Mouse (Mus musculus) erythroblast, adult 5-6 weeks (primary cell): Measurements from ENCODE around the gene Epha8. TPM values are rescaled to one million over a fixed set of nuclear protein-coding genes. Genes with fewer than 3 reads are reported as not detected.

Experiments
- ATAC-seq: replicated peaks from 2 replicates; pipeline ENCODE4 v1.8.0; 2016; ENCODE audit warnings: moderate number of reproducible peaks, mild to moderate bottlenecking, moderate TSS enrichment, inconsistent platforms; ENCODE audit not compliant: poor library complexity, low FRiP score, severe bottlenecking
- total RNA-seq, 2 experiments: library from RNA; stranded (forward) in 1 of 2; stranded (reverse) in 1 of 2; fragments of 150-400 nt in 1 of 2; fragments of 200-764, 138-1000 nt in 1 of 2; gene quantifications; 2 replicates each; pipeline versions ENCODE4 v1.2.3 to v1.2.4; 2015 to 2017; ENCODE audit warnings: low replicate concordance in 2 of 2

Gene Epha8
- total RNA-seq, 2 experiments from 2014 or later, result not detected

DNA sequence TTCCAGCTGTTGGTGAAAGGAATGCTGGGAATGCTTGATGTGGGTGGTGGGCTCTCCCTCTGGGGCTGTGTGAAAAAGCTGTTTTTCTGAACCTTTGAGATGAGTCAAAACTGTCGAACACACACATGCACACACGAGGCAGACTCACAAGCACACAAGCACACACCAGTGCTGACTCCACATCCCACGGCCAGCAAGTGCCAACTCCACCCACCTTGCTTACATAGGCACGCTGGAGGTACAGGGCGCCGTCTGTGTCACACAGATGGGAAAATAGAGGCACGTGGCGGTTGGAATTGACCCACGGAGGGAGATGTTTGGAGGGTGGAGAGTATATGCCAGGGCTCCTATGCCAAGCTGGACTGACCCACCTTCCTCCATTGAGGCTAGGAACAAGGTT lies 44.8 kb downstream of the Epha8 start:
- ATAC-seq, result no peak

DNA sequence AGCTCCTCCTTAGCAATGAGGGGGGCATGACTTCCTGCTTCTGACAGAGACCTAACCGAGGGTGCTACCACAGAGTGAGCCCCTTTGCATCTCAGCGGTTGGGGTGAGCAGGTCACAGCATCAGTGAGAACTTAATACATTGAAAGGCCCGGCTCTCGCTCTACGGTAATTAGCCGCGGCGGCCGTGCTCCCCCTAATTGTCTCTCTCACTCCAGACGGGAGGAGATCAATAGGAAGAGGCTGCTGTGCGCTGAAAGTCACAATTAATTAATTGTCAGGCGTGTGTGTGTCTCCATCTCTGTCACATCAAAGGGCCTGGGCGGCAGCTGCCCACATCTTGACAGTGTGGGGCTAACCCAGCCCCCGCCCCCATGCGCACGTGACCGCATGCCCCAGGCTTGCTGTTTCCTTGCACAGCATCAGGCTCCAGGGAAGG lies 45.4 kb downstream of the Epha8 start:
- ATAC-seq, result no peak

DNA sequence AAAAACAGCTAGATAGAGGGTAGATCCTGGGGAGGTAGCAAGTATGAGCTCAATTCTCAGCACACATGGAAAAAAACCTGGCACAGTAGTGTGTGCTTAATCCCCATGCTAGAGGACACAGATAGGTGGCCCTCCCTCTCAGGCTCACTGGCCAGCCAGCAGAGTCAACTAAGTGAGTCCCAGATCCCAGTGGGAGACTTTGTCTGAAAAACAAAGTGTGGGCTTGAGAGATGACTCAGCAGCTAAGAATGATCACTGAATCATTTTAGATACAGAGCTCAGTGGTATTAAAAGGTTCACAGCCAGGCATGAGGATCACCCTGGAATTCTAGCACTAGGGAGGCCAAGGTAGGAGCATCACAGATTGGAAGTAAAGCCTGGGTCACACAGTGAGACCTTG lies 48.8 kb downstream of the Epha8 start:
- ATAC-seq, result no peak

DNA sequence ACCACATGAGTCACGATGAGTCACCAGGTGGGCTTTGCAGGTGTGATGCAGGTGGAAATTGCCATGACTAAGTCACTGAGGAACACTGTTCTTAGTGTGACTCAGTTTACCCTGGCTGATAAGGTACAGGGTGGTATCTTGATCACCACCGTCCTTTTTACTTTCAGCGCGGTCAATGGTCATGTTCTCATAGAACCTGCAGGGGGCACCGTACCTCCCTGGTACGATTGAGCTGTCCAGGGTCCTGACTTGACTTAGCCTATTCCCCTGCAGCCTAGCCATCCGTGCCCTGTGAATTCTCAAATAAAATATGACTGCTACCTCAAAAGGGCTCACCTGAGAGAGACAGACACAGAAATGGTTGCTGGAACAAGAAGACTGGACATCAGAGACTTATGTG lies 49.6 kb downstream of the Epha8 start:
- ATAC-seq, result no peak

DNA sequence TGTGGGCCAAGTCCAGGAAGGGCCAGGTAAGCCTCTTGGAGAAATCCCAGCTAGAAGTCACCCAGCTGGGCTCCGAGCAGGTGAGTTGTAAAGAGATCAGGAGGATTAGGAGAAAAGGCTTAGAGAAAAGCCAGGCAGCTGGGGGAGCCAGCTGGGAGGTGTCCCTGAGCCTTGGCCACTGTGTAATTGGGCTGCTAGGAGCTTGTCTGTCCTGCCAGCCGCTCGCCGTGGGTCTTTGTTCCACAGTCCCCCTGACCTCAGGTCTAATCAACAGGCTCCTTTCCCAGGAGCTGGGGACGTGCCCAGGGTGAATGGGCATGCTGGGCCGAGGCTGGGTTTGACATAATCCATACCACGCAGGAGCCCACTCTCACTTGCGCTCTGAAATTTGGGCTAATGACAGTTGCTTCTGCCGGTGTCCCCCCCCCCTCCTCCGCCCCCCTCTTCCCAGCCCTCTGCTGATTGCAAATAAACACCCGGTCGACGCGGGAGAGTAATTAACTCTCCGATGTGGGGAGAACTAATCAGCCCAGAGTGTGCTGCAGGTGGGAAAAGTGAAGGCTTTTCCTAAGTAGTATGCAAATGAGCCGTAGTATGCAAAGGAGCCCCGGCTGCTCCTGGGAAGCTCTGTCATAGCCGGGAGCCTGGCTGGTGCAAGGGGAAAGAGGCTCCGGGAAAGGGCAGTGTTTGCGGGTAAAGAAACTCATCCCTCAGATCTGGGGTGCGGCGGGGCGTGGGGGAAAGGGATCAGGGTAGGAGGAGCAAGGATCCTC lies 51.7 kb downstream of the Epha8 start:
- ATAC-seq, result no peak

DNA sequence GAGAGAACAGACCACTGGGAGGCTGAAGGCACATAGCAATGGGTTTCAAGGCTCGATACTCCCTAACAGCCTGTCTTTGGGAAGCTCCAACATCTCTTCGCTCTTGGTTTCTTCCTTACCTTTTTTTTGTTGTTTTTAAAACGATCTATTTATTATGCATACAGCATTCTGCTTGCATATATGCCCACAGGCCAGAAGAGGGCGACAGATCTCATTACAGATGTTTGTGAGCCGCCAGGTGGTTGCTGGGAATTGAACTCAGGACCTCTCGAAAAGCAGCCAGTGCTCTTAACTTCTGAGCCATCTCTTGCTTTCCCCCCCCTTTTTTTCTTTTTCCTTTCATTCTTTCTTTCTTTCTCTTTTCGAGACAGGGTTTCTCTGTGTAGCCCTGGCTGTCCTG lies 57.5 kb downstream of the Epha8 start:
- no peak for ATAC-seq

DNA sequence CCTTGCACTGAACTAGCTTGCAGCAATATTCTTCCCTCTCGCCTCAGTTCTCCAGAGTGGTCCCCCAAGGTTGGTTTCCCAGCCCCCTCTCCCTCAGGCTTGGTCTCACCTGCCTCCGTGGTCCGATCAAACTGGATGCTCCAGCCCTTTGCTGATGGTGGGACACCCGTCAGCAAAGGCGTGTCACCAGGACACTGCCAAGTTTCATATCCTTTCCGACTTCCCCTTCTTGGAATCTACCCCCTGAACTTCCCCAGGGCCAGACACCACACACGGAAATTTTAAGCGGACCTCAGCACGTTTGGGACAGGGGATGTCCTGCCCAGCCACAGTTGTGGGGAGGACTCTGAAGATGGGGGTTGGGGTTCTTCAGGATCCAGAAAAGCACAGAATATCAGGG lies 58.0 kb downstream of the Epha8 start, which contains the start of gene C1qa:
Gene C1qa (minus strand): TSS at position 167 of the 400 bp plus-strand sequence.
- no peak for ATAC-seq

DNA sequence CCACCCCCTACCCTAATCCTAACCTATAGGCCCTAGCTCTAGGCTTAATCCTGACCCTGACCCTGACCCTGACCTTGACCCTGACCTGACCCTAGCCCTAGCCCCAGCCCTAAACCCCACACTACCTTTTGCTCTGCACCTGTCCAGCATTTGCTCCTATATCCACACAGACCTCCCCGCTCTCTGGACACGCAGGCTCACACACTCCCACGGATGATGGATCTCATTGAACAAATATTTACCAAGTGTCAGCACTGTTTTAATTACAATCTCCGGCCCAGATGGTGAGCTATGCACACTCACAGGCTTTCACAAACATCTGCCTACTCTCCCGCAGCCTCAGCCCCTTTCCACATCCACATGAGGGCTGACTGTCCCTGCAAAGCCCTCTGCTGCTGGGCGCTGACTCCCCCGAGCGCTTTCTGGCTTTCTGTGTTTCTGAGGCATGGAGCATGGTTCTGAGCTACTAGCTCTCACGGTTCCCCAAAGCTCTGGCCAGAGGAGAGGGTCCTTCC lies 58.5 kb downstream of the Epha8 start:
- ATAC-seq, result no peak

DNA sequence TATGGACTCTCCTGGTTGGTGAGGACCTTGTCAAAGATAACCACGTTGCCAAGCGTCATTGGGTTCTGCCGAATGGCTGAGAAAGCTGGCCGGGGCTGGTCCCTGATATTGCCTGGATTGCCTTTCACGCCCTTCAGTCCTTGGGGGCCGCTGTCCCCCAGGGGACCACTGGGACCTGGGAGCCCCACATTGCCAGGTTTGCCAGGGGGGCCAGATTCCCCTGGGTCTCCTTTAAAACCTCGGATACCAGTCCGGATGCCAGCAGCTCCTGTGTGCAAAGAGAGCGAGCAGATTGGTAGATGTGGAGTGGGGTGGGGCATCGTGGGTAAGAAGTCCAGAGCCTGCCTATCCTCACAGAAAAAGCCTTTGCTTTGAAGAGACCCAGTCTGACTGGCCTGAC lies 60.2 kb downstream of the Epha8 start:
- no peak for ATAC-seq

DNA sequence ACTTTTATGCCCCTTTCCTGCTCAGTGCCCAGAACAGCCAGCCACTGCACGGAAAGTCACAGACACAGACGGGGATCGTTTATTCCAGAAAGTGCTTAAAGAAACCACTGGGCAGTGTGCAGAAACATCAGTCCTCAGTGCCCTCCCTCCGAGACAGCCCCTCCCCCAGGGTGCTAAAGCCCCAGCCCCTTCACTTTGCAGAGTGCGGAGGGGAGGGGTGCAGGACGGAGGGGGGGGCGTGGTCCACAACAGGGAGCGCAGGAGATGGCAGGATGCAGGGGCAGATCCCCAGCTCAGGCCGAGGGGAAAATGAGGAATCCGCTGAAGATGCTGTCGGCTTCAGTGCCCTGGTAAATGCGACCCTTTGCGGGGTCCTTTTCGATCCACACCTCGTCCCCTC lies 60.8 kb downstream of the Epha8 start:
- no peak for ATAC-seq

DNA sequence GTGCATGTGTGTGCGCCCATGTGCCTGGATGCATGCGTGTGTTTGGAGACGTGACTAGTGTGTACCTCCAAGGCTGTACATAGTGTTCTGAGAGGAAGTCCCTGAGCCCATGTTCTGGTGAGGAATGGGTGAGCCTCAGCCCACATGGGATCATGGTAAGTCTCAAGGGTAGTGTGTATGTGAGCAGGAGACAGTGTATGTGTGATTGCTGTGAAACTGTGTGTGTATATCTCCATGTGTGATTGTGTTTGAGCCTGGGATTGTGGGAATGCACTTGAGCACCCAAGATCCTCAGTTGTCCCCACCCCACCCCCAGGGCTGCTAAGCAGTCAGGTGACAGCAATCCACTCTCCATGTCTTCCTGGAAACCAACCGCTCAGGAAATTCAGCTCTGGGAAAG lies 61.8 kb downstream of the Epha8 start:
- ATAC-seq, result no peak

DNA sequence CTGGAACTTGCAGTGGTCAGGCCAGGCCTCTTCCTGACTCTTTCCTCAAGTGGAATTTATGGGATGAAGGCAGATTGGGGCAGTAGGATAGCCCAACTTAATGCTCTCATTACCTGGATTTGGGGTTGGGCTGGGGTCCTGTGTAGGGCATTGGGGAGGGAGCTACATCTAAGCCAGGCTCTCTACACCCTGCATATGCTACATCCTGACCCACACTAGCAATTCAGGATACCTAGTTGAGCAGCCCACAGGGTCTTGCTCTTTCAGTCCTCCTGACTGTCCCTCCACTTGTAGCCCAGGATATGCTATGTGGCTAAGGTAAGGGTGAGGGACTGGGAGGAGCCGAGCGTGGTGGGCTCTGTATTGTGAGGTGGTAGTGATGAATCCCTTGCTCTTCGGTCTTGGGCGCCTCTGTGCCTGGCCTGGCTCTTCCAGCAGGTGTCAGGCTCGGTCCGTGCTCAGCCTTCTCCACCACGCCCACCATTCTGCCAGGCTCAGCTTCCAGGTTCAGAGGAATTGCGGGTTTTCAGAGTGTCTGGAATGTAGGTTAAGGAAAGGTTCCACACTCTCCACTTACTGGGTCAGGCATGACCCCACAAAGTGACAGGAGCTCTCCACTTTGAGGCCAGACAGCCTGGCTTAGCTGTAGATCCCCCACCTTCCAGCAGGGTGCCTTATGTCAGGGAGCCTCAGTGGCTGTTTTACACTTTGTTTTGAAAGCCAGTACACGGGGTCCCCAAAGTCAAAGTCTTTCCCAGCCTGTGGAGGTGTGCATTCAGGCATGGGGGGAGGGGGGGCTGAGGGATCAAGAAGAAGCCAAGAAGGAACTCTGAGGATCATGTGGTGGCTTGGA lies 62.7 kb downstream of the Epha8 start:
- no peak for ATAC-seq

DNA sequence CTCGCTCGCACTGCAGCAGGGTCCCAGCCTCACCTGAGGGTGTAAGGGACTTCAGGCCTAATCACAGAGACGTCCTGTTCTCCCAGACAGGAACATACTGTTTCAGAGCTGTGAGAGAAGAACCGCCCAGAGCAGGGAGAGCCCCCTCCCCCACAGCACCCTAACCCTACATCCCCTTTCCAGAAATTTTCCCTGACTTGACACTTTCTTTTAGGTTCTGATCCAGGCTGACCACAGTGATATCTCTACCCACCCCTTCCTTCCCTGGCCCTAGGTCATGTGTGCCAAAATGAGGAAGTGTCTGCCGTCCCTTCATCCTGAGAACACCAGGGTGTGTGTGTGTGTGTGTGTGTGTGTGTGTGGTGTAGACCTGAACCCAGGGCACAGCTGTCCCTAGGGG lies 63.8 kb downstream of the Epha8 start, which contains the start of gene C1qc:
Gene C1qc (minus strand): TSS at position 255 of the 400 bp plus-strand sequence.
- no peak for ATAC-seq

DNA sequence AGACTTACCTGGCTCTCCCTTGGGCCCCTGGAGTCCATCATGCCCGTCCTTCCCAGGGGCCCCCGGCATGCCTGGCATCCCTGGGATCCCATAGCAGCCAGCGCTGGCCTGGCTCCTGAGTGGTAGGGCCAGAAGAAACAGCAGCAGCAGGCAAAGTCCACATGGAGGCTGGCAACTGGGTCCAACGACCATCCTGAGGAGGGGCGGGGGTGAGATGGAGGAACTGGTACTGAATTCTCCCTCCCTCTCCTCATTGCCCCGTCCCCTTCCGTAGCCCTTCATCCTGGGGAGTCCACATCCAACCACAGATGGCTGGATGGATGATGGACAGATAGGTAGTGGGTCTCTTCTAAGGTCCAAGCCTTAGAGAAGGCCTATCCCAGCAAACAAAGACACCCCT lies 64.2 kb downstream of the Epha8 start:
- no peak for ATAC-seq

DNA sequence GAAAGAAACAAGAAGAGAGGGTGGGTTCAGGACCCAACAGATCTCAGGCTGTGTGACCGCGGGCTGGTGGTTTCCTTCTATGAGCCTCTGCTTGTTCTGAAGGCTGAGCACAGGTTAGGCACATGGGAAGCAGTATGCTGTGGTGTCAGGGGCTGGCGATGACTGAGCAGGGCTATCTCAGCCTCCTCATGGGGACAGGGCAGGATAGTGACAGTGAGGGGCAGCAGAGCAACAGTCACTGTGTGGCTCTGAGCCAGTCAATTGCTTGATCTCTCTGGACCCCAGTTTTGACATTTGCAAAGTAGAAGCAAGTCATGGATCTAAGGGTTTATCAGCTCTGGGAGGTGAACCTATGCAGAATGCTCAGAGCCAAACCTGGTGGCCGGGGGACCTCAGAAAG lies 65.5 kb downstream of the Epha8 start:
- ATAC-seq, result no peak

DNA sequence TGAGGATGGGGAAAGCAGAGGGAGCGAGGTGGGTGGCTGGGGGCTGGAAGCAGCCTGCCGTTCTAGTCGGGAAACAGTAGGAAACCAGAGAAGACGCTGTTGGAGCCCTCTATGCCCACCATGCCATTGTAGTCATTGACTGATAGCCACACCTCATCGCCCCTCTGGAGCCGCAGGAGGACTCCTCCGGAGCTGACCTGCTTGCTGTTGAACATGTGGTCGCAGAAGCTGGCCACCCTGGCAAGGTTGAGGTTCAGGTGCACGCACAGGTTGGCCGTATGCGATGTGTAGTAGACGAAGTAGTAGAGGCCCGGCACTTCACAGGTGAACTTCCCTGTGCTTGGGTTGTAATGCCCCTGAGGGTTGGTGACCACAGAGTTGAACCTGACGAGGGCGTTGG lies 66.6 kb downstream of the Epha8 start:
- no peak for ATAC-seq

DNA sequence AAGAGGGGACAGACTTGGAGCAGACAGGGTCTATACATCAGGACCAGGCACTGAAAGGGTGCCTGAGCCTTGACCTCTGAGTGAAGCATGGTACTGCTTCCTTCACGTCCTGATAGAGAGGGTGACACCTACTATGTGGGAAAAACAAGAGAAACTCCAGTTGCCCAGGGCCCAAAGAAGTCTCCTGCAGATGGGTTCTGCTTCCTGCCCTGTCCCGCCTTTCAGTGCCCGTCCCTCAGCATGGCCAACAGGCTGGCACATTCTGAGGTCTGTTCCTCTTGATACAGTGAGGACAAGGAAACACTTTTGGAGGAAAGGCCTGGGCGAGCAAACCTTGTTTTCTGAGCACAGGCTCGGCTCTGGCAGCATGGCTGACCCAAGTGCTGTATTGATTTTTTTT lies 68.9 kb downstream of the Epha8 start:
- no peak for ATAC-seq

DNA sequence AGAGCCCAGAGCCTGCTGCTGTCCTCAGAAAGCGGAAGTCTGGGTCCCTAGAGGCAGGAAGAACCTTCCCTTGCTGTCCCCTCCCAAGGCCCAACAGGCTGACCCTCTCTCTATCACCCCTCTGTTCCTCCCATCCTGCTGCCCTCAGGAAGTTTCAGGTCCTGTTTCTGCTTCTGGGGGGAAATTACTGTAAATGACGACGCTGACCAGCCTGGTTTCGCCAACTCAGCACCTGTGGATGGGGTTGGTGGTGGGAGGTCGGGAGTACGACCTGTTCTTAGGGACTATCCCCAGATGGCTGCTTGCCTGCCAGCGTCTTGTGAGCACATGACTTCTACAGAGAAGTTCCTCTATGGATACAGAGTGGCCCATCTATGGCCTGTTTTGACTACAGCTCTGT lies 70.5 kb downstream of the Epha8 start, which contains the start of gene C1qb:
Gene C1qb (minus strand): TSS at position 87 of the 400 bp plus-strand sequence.
- no peak for ATAC-seq
